Mouse (Mus musculus): ENCODE data around the gene Vps41.

DNA sequence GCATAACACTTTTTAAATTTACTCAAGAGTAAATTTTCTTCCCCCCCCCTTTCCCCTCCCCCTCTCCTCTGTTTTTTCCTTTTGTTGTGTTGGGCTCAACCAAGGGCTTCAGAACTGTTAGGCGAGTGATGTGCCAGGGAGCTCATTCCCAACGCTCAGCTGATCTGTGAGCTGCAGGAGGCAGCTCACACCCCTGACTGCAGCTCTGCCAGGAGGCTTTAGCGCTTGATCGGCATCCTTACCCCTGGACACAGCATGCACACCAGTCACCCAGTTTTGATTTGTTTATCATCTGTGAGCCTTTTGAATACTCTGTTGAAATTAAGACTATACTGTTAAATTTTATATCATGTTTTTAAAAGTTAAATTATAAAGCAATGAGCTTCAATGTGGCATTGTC, 123.3 kb downstream of the Vps41 start:
- TF ChIP-seq EP300 (IDR thresholded peaks at IDR 0.05) (no peak), CTCF (IDR thresholded peaks at IDR 0.05) (no peak)

All from lung, postnatal 0 days (tissue).